Mouse (Mus musculus) adrenal gland, adult 18-20 months (tissue): ENCODE measurements around the gene Slain2. TPM values are rescaled to one million over a fixed set of nuclear protein-coding genes. Genes with fewer than 3 reads are reported as not detected.
"Not testable (repeated sequence)": the region's sequence is repeated elsewhere in the genome, so short reads cannot be mapped to it uniquely, and the experiment has no call there.

Experiments used
- DNase-seq, 2 experiments: peaks; one replicate each; pipeline ENCODE4 v3.0.0; 2021 to 2022; ENCODE audit warnings: low spot score in 2 of 2
- total RNA-seq, 2 experiments: library from RNA; stranded (reverse); gene quantifications; 1 replicate in 1 of 2; 2 replicates in 1 of 2; pipeline ENCODE4 v1.2.3; 2021

The Slain2 gene
- total RNA-seq, 2 experiments from 2014 or later, result 54.9 to 60.7 TPM

DNA sequence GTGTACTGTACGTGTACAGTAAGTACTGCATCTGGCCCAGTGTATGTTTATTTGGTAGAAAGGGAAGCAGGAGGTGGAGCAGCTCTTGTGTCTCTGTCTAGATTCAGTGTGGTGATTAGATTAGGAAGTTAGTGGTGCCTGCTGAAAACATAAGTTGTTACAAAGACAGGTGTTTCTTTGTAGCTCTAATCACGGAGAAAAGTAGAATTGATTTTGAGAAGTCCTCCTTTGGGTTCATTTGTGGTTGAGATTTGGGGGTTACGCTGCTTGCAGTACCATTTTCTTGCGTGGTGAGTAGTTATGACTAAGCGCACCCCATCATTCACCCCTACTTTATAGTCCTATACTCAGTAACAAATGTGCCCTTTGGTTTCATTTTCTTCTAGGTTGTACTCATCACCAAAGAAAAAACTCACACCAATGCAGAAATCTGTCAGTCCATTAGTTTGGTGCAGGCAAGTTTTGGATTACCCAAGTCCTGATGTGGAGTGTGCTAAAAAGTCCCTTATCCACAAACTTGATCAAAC, 26.9 kb downstream of the Slain2 start:
- DNase-seq, result no peak

DNA sequence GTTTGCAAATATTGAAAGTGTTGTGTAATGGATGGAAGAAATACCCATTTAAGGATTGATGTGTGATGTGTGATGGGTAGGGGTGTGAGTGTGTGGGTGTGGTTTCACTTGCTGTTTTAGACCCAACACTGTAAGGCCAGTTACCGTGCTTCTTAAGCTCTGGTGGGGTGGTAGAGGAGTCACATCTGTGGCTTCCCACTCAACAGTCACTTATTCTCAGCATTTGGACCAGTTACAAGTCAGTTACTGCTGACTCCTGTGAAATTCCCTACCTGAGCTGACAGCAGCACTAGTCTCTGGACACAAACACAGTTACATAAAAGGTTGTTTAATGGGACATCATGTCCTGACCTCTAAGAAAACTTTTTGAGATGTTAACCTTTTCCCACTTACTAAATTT, 34.0 kb downstream of the Slain2 start:
- no peak for DNase-seq

DNA sequence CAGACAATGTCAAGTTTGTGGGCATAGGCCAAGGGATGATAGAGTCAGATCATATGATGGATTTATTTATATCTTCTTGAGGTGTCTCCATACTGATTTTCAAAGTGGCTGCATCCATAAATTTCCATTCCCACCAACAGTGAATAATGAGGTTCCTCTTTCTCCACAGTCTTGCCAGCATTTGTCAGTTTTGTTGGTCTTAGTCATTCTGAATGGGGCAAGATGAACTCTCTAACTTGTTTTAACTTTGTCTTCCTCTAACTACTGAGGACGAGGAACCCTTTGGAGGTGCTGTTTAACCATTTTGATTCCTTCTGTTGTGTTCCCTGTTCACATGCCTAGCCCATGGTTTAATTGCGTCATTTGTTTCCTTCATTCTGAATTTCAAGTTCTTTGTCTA, 36.1 kb downstream of the Slain2 start:
- no peak for DNase-seq

DNA sequence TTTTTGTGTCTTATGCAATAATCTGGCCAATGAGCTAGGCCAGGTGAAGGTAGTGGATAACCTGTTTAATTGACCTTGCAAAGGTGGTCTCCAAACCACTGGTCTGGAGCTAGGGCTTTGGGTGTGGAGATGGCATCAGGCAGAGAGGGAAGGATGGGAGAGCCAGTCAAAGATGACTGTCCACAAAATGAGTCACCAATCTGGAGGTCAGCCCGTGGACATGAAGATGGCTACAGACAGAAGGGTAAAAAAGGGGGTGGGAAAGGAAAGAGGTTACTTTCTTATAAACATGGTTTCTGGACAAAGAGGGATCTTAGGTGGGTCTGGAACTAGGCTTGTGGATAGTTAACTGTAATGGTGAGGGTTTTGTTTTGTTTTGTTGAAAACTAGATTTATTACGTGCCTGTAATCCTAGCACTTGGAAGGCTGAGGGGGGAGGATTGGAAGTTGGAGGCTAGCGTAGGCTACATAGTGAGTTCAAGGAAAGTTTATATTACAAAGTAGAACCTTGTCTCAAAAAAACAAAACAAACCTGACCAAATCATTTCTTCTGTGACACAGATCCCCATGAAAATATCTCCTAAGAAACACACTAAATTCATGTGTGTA, 40.0 kb downstream of the Slain2 start:
- no peak for DNase-seq

DNA sequence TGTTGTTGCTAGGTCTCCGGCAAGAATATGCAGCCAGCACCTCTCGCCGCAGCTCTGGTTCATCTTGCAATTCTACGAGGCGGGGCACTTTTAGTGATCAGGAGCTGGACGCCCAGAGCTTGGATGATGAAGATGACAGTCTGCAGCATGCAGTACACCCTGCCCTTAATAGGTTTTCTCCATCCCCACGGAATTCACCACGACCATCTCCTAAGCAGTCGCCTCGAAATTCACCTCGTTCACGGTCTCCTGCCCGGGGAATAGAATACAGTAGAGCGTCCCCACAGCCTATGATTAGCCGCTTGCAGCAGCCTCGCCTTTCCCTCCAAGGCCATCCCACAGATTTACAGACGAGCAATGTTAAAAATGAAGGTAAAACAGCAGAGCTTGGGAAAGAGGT, 43.2 kb downstream of the Slain2 start:
- DNase-seq, result peak in 1 of 2 experiments; percentile 18

GRCm38 (mm10) chr5:72960096-72960495, 46.0 kb downstream of the Slain2 start:
- DNase-seq, result no peak

DNA sequence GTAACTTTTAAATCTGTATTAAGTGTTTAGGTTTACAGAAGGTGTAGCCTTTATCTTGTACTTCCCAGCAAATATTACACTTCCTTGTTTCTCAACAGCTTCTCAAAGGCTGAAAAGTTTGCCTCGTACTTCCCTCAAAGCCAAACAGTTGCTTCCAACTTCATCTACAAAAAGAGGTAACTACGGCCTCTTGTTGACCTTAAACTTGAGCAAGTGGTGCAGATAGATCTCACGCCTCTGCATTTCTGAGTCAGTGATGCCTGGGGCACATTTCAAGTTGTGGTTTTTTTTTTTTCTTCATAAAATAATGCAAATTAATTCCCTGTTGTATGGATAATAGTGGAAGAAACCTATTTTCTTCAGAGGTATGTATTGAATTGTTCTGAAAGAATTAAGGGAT, 51.6 kb downstream of the Slain2 start:
- no peak for DNase-seq

- no peak for DNase-seq
These were observed 58.3 kb downstream of the Slain2 start for GRCm38 (mm10) chr5:72972435-72972834.

GRCm38 (mm10) chr5:72972934-72973333, 58.8 kb downstream of the Slain2 start:
- DNase-seq, result no peak

GRCm38 (mm10) chr5:72974602-72975001, 60.5 kb downstream of the Slain2 start, which contains the start of gene Gm10135:
Gene Gm10135, minus strand, starts transcription at chr5:72974702.
- no peak for DNase-seq

- no peak for DNase-seq
These were observed 61.9 kb downstream of the Slain2 start for GRCm38 (mm10) chr5:72975996-72976395.

DNA sequence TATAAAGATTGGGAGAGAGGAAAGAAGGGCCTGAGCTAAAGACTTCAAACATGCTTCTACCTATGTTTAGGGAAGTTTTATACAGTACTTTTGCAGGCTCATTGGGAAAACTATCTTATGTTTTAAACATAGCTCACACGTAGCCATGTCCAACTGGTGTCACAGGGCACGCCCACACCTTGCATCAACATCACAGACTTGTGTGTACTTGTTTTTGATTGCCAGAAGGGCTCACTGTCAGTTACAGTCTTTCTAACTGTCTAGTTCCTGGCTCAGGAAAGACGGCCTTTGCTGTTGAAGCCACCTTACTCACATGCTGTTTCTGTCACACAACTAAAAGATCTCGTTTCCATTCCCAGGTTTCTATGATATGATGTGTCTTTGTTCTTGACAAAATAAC, 62.4 kb downstream of the Slain2 start:
- no peak for DNase-seq

- no peak for DNase-seq
These were observed 70.0 kb downstream of the Slain2 start for GRCm38 (mm10) chr5:72984091-72984490.

GRCm38 (mm10) chr5:72987786-72988185, 73.7 kb downstream of the Slain2 start:
- DNase-seq, result no peak

DNA sequence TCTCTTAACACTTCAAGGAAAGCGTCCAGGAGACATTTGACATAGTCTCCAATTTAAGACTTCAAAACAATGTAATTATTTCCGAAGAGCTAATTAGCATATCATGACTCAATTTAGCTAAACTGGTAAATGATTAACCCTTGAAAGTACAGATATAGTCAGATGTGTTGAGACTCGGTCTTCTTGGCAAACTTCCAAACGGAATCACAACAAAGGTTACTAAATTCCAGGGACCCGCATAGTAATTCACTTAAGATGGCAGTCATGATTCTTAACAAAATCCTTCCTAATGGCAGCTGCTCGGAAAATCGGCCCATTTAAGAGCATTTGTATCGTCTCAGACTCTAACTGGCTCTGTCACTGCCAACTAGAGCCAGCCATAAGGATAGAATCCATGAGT, 75.7 kb downstream of the Slain2 start:
- no peak for DNase-seq

DNA sequence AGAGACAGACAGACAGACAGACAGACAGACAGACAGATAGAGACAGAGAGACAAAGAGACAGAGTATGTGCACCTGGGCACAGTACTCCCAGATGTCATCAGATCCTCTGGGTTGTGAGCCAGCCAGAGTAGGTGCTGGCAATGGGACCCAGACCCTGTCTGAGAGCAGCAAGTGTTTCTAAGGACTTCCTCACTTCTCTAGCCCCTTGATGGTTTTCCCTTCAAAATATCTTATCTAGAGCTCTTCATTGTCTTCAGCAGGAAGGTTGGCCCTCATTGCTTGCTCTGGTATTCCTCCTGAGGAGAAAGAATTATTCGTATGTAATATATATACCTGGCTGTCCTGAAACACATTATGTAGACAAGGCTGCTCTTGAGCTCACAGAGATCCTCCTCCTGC, 78.4 kb downstream of the Slain2 start:
- DNase-seq, result no peak

DNA sequence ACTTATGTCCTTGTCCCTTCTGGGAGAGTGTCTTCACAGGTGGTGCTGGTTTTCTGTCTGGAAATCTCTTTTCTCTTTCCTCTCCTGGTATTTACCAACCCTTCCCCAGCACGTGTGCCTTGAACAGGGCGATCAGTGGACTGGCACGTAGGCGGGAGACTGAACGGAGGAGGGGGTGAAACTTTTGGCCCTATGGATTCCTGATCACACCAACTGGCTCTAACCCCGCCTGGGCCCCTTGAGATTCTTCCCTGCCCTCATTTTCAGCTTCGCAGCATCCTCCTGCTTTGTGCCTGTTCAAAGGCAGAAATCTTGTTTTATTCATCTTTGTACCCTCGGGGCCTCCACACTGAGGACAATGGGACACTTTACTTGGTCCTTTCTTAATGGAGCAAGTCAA, 80.3 kb downstream of the Slain2 start:
- no peak for DNase-seq

DNA sequence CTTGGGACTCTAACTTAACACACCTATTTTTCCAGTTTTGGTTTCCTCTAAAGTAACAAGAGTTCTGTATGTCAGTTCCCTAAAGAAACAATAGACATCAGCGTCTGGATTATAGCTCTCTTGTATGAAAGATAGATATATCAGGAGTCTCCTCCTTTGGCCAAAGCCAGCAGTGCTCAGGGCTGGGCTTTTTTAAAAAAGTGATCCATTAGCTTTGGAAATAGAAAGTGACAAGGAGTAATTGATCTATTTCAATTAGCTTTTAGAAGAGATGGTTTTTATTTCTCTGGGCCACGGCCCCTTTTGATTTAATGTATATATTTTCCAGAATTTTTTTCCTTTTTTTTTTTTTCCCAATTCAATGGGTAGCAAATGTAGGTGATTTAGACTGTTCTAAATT, 80.8 kb downstream of the Slain2 start:
- DNase-seq, result no peak

- no peak for DNase-seq
These were observed 81.3 kb downstream of the Slain2 start for GRCm38 (mm10) chr5:72995379-72995778.

DNA sequence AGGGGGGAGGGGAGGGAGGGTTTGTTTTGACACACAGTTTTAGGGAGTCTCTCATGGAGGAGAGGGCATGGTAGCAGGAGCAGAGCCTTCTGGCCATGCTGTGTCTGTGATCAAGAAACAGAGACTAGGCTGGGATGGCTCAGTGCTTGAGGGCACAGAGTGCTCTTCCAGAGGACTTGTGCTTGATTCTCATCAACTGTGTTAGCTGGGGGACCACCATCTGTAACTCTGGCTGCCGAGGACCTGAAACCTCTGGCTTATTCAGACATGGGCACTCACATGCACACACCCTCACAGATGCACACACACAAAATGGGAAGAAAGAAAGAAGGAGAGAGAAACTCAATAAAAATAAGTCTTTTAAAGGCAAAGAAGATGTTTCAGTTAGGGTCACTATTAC, 84.4 kb downstream of the Slain2 start:
- not testable (repeated sequence) for DNase-seq

- no peak for DNase-seq
These were observed 89.9 kb downstream of the Slain2 start for GRCm38 (mm10) chr5:73004046-73004445.

GRCm38 (mm10) chr5:73006784-73007581, 92.9 kb downstream of the Slain2 start, which contains the start of gene Slc10a4:
Gene Slc10a4, plus strand, starts transcription at chr5:73006883.
- peak; percentile 43 to 44 for DNase-seq
